Mouse (Mus musculus): ENCODE results near the gene Rpa2.
"Not testable (repeated sequence)": the region's sequence is repeated elsewhere in the genome, so short reads cannot be mapped to it uniquely, and the experiment has no call there.

DNA sequence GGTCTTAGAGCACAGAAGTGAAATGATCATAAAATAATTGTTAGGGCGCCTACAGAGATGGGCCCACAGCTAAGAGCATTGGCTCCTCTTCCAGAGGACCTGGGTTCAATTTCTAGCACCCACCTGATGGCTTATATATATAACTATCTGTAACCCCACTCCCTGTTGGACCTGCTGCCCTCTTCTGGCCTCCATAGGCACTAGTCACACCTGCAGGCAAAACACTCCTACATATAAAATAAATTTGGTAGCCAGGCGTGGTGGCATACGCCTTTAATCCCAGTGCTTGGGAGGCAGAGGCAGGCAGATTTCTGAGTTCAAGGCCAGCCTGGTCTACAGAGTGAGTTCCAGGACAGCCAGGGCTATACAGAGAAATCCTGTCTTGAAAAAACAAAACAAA, 5.0 kb upstream of the Rpa2 start:
- TF ChIP-seq POLR2A, CTCF (IDR thresholded peaks at IDR 0.05; ENCODE audit: extremely low read depth, insufficient read depth, low read length): not testable (repeated sequence)

Data from cortical plate, adult 2 months (tissue).